Mouse (Mus musculus): ENCODE data around the gene Ramp3. TPM values are rescaled to one million over a fixed set of nuclear protein-coding genes. Genes with fewer than 3 reads are reported as not detected.

The Ramp3 gene
- polyA plus RNA-seq (2012; rRNA removed): 2.7 and 3.5 TPM in 2 replicates

DNA sequence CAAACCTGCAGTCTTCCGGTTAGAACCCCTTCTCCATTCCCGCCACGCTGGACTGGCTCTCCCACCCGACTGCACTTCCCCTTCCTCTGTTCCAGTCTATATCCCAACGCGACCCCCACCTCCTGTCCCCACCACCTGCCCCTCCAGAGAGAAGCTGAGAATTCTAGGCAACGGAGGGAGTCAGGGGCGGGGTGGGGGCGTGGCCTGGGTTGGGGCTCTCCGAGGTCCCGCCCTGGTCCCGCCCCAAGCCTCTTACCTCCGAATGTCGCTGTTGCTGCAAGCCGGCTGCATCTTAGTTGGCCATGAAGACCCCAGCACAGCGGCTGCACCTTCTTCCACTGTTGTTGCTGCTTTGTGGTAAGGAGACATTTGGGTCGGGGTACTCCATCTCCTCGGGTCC is at the start of gene Ramp3:
Ramp3 (plus strand) TSS at position 251 of the 400 bp plus-strand sequence.
- Histone ChIP-seq H3K36me3 (ENCODE audit: control insufficient read depth, insufficient read depth, low read length) (no peaks in the 10 kb centered on the region), H3K27me3 (ENCODE audit: control insufficient read depth, insufficient read depth, low read length) (no peaks in the 10 kb centered on the region), H3K4me3 (ENCODE audit: low read depth, low read length) (peak within 1 kb of the TSS; percentile 62), H3K27ac (ENCODE audit: insufficient read depth, low read depth, low read length) (no peak within 1 kb of the TSS), H3K4me1 (ENCODE audit: control insufficient read depth, insufficient read depth, insufficient read length, low read length) (no peaks in the 10 kb centered on the region; the same call in 1 of the 2 replicates)
- 2% methylated on average over 18 of the region's 18 CpGs for WGBS
- no peak for TF ChIP-seq CTCF (IDR thresholded peaks at IDR 0.05; ENCODE audit: extremely low read depth, insufficient read length, insufficient replicate concordance, low read depth, low read length)

DNA sequence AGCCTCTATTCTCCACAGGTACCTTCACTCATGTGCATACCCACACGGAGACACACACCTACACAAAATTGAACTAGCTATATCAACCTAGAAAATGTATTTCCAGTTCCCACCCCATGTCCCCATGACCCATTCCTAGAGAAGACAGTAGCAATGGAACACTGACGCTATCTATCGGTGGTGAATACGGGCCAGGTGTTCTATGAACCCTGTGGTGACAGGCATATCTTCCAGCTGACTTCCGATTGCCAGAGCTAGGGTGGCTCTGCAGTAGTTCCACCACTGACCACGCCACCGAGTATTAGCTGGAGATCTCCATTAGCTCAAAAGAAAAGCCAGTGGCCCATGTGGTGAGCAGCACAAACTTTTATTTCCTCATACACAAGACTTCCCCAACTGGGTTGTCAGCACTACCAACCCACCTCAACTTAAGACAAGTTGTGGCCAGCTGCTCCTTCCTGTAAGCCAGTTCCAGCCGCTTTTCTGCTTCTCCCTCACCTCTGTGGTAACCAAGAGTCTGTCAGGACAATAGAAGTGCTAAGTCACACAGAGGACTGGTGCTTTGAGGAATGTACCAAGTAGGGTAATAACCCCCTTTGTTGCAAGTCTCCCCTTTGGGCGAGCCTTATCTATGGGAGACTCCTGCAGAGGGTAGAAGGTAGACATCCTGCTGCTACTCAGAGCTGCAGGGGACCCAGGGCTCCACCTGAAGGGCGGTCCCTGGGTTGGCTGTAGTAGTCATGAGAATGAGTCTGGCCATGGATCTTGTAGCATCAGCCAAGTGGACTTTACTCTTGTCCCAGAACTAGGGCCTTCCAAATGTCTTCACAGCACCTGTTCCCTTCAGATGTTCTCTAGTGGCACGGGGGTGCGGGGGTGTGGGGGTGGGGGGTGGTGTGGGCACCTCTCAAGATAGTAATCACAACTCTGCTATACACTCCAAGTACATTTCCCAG is 42.8 kb upstream of the Ramp3 start:
- Histone ChIP-seq H3K36me3 (ENCODE audit: control insufficient read depth, insufficient read depth, low read length) (peaks cover 74% of the 10 kb centered on the region), H3K27me3 (ENCODE audit: control insufficient read depth, insufficient read depth, low read length) (no peaks in the 10 kb centered on the region), H3K27ac (ENCODE audit: insufficient read depth, low read depth, low read length) (no peak overlapping the region), H3K4me3 (ENCODE audit: low read depth, low read length) (no peak overlapping the region), H3K4me1 (ENCODE audit: control insufficient read depth, insufficient read depth, insufficient read length, low read length) (no peaks in the 10 kb centered on the region; the same call in 1 of the 2 replicates)
- WGBS: 70% methylated on average over 12 of the region's 12 CpGs
- no peak for TF ChIP-seq POLR2A (IDR thresholded peaks at IDR 0.05; ENCODE audit: low read depth, low read length)
- no peak for TF ChIP-seq CTCF (IDR thresholded peaks at IDR 0.05; ENCODE audit: extremely low read depth, insufficient read length, insufficient replicate concordance, low read depth, low read length)

- H3K4me3 ChIP-seq (ENCODE audit: low read depth, low read length): peak overlapping the region; percentile 52
- no peak overlapping the region for H3K27ac ChIP-seq (ENCODE audit: insufficient read depth, low read depth, low read length)
- TF ChIP-seq CTCF (IDR thresholded peaks at IDR 0.05; ENCODE audit: extremely low read depth, insufficient read length, insufficient replicate concordance, low read depth, low read length): no peak
- TF ChIP-seq POLR2A (IDR thresholded peaks at IDR 0.05; ENCODE audit: low read depth, low read length): no peak
- 0 out of 2 replicates have a peak, but pooled peaks cover 2% of the 10 kb centered on the region for H3K4me1 ChIP-seq (ENCODE audit: control insufficient read depth, insufficient read depth, insufficient read length, low read length)
- peaks cover 48% of the 10 kb centered on the region for H3K36me3 ChIP-seq (ENCODE audit: control insufficient read depth, insufficient read depth, low read length)
- 39% methylated on average over 10 of the region's 10 CpGs for WGBS
- no peaks in the 10 kb centered on the region for H3K27me3 ChIP-seq (ENCODE audit: control insufficient read depth, insufficient read depth, low read length)
Measured at GRCm38 (mm10) chr11:6623704-6624103, 34.6 kb upstream of the Ramp3 start.

DNA sequence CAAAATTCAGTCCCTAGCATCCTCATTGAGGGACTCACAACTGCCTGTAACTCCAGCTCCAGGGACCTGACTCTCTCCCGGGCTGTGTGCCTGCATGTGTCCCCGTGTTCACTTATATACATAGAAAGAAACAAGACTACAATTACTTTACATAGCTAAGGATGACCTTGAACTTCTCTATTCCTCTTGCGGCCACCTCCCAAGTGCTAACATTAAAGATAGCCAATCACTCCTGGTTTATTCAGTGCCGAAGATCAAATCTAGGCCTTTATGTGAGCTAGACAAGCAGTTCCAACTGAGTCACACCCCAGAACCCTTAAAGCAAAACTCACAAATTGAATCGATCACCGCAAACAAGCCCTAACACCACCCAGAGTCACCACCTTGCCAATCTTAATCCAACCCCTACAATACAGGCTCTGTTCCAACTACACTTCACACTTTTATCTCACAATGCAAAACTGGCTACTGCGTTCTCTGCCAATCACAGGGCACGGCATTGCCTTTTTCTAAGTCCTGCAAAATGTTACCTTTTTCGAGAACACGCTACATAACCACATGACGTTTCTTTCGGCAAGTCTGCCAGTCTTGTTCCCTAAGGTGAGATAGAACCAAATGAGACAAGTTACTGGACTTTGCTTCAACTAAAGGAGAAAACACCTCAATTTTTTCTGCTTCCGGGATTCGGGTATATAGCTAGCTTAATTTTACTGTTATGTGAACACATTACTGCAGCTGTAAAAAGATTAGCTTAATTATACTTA is 33.5 kb upstream of the Ramp3 start:
- H3K27ac ChIP-seq (ENCODE audit: insufficient read depth, low read depth, low read length): peak overlapping the region; percentile 74
- 0 out of 2 replicates have a peak, but pooled peaks cover 2% of the 10 kb centered on the region for H3K4me1 ChIP-seq (ENCODE audit: control insufficient read depth, insufficient read depth, insufficient read length, low read length)
- H3K4me3 ChIP-seq (ENCODE audit: low read depth, low read length): peak overlapping the region; percentile 75
- no peaks in the 10 kb centered on the region for H3K27me3 ChIP-seq (ENCODE audit: control insufficient read depth, insufficient read depth, low read length)
- H3K36me3 ChIP-seq (ENCODE audit: control insufficient read depth, insufficient read depth, low read length): peaks cover 37% of the 10 kb centered on the region
- 20% methylated on average over 14 of the region's 14 CpGs for WGBS
- no peak for TF ChIP-seq CTCF (IDR thresholded peaks at IDR 0.05; ENCODE audit: extremely low read depth, insufficient read length, insufficient replicate concordance, low read depth, low read length)
- no peak for TF ChIP-seq POLR2A (IDR thresholded peaks at IDR 0.05; ENCODE audit: low read depth, low read length)

DNA sequence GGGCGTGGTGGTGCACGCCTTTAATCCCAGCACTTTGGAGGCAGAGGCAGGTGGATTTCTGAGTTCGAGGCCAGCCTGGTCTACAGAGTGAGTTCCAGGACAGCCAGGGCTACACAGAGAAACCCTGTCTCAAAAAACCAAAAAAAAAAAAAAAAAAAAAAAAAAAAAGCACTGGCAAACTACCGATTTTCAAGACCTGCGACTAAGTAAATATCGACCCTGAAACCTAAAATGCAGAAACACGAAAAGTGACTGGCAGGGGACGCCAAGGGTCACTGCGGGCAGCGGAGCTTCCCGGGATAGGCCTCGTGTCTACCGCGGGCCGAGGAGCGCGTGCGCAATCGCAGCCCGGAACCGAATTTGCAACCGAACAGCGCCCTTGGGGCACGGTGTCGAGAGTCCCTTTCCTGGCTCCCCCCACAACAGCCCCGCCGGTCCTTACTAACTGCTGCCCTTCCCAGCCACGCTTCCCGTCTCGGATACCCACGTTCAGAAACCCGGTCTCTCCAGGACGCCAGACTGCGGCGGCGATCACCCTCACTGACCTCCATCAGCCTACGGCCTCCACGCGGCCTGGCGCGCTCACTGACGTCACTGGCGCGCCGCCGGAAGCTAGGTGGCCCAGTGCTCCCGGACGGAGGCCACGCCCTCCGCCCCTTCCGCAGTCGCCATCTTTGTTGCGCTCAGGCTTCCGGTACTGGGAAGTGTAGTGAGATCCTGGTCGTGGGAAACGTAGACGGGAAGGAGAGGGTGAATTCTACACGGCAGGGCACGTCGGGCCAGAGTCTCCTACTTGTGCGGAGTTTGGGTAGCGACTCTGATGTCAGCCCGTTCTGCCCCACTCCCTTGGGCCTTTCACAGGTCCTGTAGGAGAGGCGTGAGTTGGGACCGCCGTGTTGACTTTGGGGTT is 32.6 kb upstream of the Ramp3 start, which contains the start of gene Tbrg4:
Tbrg4 (minus strand) TSS at position 590 of the 910 bp plus-strand sequence.
- Histone ChIP-seq H3K4me3 (ENCODE audit: low read depth, low read length) (peak within 1 kb of the TSS; percentile 75), H3K27ac (ENCODE audit: insufficient read depth, low read depth, low read length) (peak within 1 kb of the TSS; percentile 84), H3K27me3 (ENCODE audit: control insufficient read depth, insufficient read depth, low read length) (no peaks in the 10 kb centered on the region), H3K36me3 (ENCODE audit: control insufficient read depth, insufficient read depth, low read length) (peaks cover 27% of the 10 kb centered on the region), H3K4me1 (ENCODE audit: control insufficient read depth, insufficient read depth, insufficient read length, low read length) (0 out of 2 replicates have a peak, but pooled peaks cover 2% of the 10 kb centered on the region)
- under 1% methylated on average over 66 of the region's 66 CpGs for WGBS
- TF ChIP-seq POLR2A (IDR thresholded peaks at IDR 0.05; ENCODE audit: low read depth, low read length): peak; percentile 47; the same call in 1 of the 2 replicates
- no peak for TF ChIP-seq CTCF (IDR thresholded peaks at IDR 0.05; ENCODE audit: extremely low read depth, insufficient read length, insufficient replicate concordance, low read depth, low read length)

GRCm38 (mm10) chr11:6626388-6626772 is 31.9 kb upstream of the Ramp3 start:
- TF ChIP-seq POLR2A (IDR thresholded peaks at IDR 0.05; ENCODE audit: low read depth, low read length): no peak
- Histone ChIP-seq H3K27me3 (ENCODE audit: control insufficient read depth, insufficient read depth, low read length) (no peaks in the 10 kb centered on the region), H3K4me1 (ENCODE audit: control insufficient read depth, insufficient read depth, insufficient read length, low read length) (0 out of 2 replicates have a peak, but pooled peaks cover 2% of the 10 kb centered on the region), H3K4me3 (ENCODE audit: low read depth, low read length) (peak overlapping the region; percentile 75), H3K36me3 (ENCODE audit: control insufficient read depth, insufficient read depth, low read length) (peaks cover 24% of the 10 kb centered on the region), H3K27ac (ENCODE audit: insufficient read depth, low read depth, low read length) (peak overlapping the region; percentile 84)
- 6% methylated on average over 16 of the region's 16 CpGs for WGBS
